Mouse (Mus musculus): ENCODE measurements around the gene Radil. TPM values are rescaled to one million over a fixed set of nuclear protein-coding genes. Genes with fewer than 3 reads are reported as not detected.
A peak's percentile ranks its signal among the peaks of the same experiment; 100 is the strongest.

Radil gene
- polyA plus RNA-seq, 1 experiment from 2014 or later: 3.2 TPM

- WGBS: 91% methylated on average over 9 of the region's 9 CpGs
Measured at GRCm38 (mm10) chr5:142450846-142451245, 100.1 kb downstream of the Radil start.

DNA sequence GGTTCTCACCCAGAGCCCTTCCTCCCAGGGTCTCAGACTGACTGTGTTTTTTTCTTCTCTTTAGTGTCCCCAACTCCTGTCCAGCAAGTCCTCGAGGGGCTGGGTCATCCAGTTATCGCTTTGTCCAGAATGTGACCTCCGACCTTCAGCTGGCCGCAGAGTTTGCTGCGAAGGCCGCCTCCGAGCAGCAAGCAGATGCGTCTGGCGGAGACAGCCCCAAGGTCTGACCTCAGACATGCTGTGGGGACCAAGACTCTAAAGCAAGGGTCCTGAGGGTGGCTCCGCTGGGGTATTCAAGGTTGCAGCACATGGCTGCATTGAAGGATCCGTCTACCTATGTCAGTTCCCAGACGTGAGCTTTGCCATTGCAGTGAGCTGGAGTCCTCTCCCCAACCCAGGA is 102.3 kb downstream of the Radil start:
- peaks cover 34% of the 10 kb centered on the region for H3K4me1 ChIP-seq
- H3K4me3 ChIP-seq (replicated peaks): no peak overlapping the region
- no peaks in the 10 kb centered on the region for H3K27me3 ChIP-seq
- H3K9ac ChIP-seq: no peak overlapping the region
- H3K27ac ChIP-seq: no peak overlapping the region
- no peak overlapping the region for H3K4me2 ChIP-seq
- WGBS: 77% methylated on average over 12 of the region's 12 CpGs
- peaks cover 29% of the 10 kb centered on the region for H3K36me3 ChIP-seq (replicated peaks)
- H3K9me3 ChIP-seq: no peaks in the 10 kb centered on the region
- no peak for ATAC-seq (ENCODE audit: low FRiP score)

More at GRCm38 (mm10) chr5:142450846-142451245, 100.1 kb downstream of the Radil start:
- no peak overlapping the region for H3K4me2 ChIP-seq
- H3K27ac ChIP-seq: peak overlapping the region; percentile 31; the same call in 1 of the 2 replicates
- peaks cover 51% of the 10 kb centered on the region for H3K36me3 ChIP-seq (replicated peaks)
- no peaks in the 10 kb centered on the region for H3K27me3 ChIP-seq
- H3K9ac ChIP-seq: no peak overlapping the region
- no peak overlapping the region for H3K4me3 ChIP-seq (replicated peaks)
- H3K9me3 ChIP-seq: no peaks in the 10 kb centered on the region
- H3K4me1 ChIP-seq: peaks cover 14% of the 10 kb centered on the region
- ATAC-seq (ENCODE audit: low FRiP score): no peak

DNA sequence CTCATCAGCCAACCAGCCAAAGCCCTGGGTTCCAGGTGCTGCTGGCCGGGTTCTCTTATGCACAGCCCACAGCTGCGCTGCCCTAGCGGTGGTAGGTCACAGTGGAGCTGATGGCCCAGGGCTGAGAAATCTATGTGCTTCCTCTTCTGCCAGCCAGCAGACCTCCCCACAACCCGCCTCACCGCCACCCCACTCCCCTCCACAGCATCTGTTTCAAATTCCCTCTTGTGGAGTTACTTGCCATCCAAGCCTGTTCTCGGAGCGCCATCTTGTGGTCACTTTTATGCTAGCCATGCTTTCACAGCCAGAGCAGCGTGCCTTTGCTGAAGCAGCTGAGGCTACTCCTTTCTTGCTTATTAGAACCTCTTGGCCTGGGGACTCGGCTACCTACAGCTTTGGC is 102.8 kb downstream of the Radil start:
- Histone ChIP-seq H3K36me3 (replicated peaks) (peaks cover 24% of the 10 kb centered on the region), H3K4me1 (peaks cover 40% of the 10 kb centered on the region), H3K27me3 (no peaks in the 10 kb centered on the region), H3K4me2 (no peak overlapping the region), H3K27ac (peak overlapping the region; percentile 46), H3K4me3 (replicated peaks) (no peak overlapping the region), H3K9me3 (no peaks in the 10 kb centered on the region), H3K9ac (no peak overlapping the region)
- peak; percentile 74 for ATAC-seq (ENCODE audit: low FRiP score)
- WGBS: 8% methylated on average over 9 of the region's 9 CpGs

DNA sequence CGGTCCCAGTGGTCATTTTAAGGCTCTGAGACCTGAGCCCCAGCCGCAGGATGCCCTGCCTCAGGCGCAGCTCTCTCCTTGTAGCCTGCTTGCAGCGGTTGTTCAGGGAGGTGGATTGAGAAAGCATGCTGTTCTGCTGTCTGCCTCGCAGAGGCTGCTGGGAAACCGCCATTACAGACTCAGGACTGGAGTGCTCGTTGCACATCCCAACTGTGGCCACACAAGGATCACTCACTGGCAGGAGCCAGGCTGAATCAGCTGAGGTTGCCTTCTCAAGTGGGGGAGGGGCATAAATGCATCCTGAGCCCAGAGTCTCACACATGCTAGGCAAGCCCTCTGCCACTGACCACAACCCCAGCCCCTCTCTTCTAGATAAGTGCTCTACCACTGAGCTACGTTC is 105.2 kb downstream of the Radil start:
- H3K9ac ChIP-seq: no peak overlapping the region
- 0 out of 2 replicates have a peak, but pooled peaks cover 2% of the 10 kb centered on the region for H3K27me3 ChIP-seq
- H3K36me3 ChIP-seq (replicated peaks): peaks cover 6% of the 10 kb centered on the region
- H3K4me3 ChIP-seq (replicated peaks): no peak overlapping the region
- no peak overlapping the region for H3K4me2 ChIP-seq
- peak overlapping the region; percentile 63 for H3K27ac ChIP-seq
- ATAC-seq (ENCODE audit: low FRiP score): 0 out of 2 replicates have a peak, but pooled peaks have one; percentile 20
- 48% methylated on average over 8 of the region's 8 CpGs for WGBS
- H3K9me3 ChIP-seq: no peaks in the 10 kb centered on the region
- H3K4me1 ChIP-seq: peaks cover 58% of the 10 kb centered on the region

- H3K4me3 ChIP-seq (replicated peaks): no peak overlapping the region
- peaks cover 66% of the 10 kb centered on the region for H3K4me1 ChIP-seq
- 66% methylated on average over 11 of the region's 11 CpGs for WGBS
- H3K9ac ChIP-seq: no peak overlapping the region
- 0 out of 2 replicates have a peak, but pooled peaks cover 2% of the 10 kb centered on the region for H3K27me3 ChIP-seq
- ATAC-seq (ENCODE audit: low FRiP score): no peak
- H3K36me3 ChIP-seq (replicated peaks): no peaks in the 10 kb centered on the region
- H3K9me3 ChIP-seq: no peaks in the 10 kb centered on the region
- H3K4me2 ChIP-seq: no peak overlapping the region
- 0 out of 2 replicates have a peak overlapping the region, but pooled peaks have one; percentile 21 for H3K27ac ChIP-seq
Measured at GRCm38 (mm10) chr5:142444791-142445531, 105.9 kb downstream of the Radil start.

DNA sequence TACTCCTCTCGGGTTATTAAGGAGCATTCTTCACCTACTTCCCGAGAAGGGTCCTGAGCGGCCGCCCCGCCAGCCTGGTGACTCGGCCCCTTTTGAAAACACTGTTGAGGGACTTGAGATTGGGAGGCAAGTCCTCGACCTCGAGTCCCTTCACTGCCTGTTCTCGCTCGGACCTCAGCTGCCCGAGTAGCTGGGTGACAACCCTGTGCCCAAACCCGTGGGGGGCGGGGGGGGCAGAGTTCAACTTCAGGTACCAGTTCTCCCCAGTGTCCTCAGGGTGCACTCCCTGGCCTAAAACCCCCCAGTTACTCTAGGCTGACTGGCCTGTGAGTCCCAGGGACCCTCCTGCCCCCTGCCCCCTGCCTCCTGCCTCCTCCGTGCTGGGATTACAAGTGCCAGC is 106.9 kb downstream of the Radil start:
- no peak overlapping the region for H3K4me2 ChIP-seq
- no peaks in the 10 kb centered on the region for H3K36me3 ChIP-seq (replicated peaks)
- no peaks in the 10 kb centered on the region for H3K9me3 ChIP-seq
- no peak overlapping the region for H3K4me3 ChIP-seq (replicated peaks)
- peaks cover 75% of the 10 kb centered on the region for H3K4me1 ChIP-seq
- no peak overlapping the region for H3K9ac ChIP-seq
- peaks cover 2% of the 10 kb centered on the region; the same call in 1 of the 2 replicates for H3K27me3 ChIP-seq
- ATAC-seq (ENCODE audit: low FRiP score): no peak
- no peak overlapping the region for H3K27ac ChIP-seq
- 77% methylated on average over 14 of the region's 14 CpGs for WGBS

GRCm38 (mm10) chr5:142443514-142443913 is 107.4 kb downstream of the Radil start:
- WGBS: 65% methylated on average over 15 of the region's 15 CpGs
- Histone ChIP-seq H3K27me3 (peaks cover 4% of the 10 kb centered on the region; the same call in 1 of the 2 replicates), H3K9ac (no peak overlapping the region; the same call in 1 of the 2 replicates), H3K9me3 (no peaks in the 10 kb centered on the region), H3K4me3 (replicated peaks) (no peak overlapping the region), H3K27ac (no peak overlapping the region), H3K4me1 (peaks cover 76% of the 10 kb centered on the region), H3K4me2 (no peak overlapping the region), H3K36me3 (replicated peaks) (peaks cover 2% of the 10 kb centered on the region; the same call in 1 of the 2 replicates)
- ATAC-seq (ENCODE audit: low FRiP score): no peak

- H3K36me3 ChIP-seq (replicated peaks): peaks cover 10% of the 10 kb centered on the region
- H3K4me2 ChIP-seq: no peak overlapping the region
- H3K9me3 ChIP-seq: no peaks in the 10 kb centered on the region
- peaks cover 6% of the 10 kb centered on the region; the same call in 1 of the 2 replicates for H3K27me3 ChIP-seq
- 0 out of 2 replicates have a peak overlapping the region, but pooled peaks have one; percentile 80 for H3K27ac ChIP-seq
- H3K4me3 ChIP-seq (replicated peaks): no peak overlapping the region
- no peak overlapping the region for H3K9ac ChIP-seq
- H3K4me1 ChIP-seq: peaks cover 68% of the 10 kb centered on the region
- no peak for ATAC-seq (ENCODE audit: low FRiP score)
- WGBS: 88% methylated on average over 7 of the region's 7 CpGs
Measured at GRCm38 (mm10) chr5:142442045-142442440, 108.9 kb downstream of the Radil start.

DNA sequence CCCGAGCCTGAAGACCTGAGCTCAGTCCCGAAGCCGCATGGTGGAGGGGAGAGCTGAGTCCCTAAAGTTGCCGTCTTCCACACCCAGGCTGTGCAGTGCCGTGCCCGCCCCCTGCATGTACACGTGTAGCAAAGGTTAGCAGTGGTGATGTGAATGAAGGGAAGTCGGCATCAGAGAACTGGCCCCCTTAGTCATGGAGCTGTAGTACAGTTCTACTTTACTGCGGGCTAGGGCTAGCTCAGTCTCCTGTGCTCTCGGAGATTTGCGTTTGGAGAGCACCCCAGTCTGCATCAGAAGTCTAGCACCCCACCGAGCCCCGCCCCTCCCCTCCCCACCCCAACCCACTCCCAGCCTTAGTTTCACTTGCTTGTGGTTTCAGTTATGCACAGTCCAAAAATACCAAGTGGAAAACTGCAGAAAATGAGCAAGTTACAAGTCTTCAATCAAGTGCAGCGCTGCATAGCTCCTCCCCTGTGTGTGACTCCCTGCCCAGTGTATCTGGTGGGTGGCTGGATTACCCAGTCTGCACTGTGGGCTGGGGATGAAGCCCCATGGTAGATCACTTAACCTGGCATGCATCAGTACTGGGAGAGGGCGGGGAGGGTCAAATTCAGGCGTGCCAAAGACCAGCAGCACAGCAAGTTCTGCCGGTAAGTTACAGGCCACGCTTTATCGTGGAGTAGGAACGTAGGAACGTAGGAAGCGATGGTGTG is 109.4 kb downstream of the Radil start:
- Histone ChIP-seq H3K27ac (peak overlapping the region; percentile 80), H3K36me3 (replicated peaks) (peaks cover 14% of the 10 kb centered on the region), H3K9me3 (no peaks in the 10 kb centered on the region), H3K4me1 (peaks cover 68% of the 10 kb centered on the region), H3K9ac (no peak overlapping the region), H3K27me3 (peaks cover 6% of the 10 kb centered on the region; the same call in 1 of the 2 replicates), H3K4me2 (peak overlapping the region; percentile 63), H3K4me3 (replicated peaks) (no peak overlapping the region)
- no peak for ATAC-seq (ENCODE audit: low FRiP score)
- 63% methylated on average over 22 of the region's 22 CpGs for WGBS

- Histone ChIP-seq H3K36me3 (replicated peaks) (peaks cover 23% of the 10 kb centered on the region), H3K4me3 (replicated peaks) (peak overlapping the region; percentile 32), H3K4me2 (peak overlapping the region; percentile 63), H3K4me1 (peaks cover 64% of the 10 kb centered on the region), H3K27me3 (peaks cover 6% of the 10 kb centered on the region; the same call in 1 of the 2 replicates), H3K9me3 (no peaks in the 10 kb centered on the region), H3K27ac (peak overlapping the region; percentile 80), H3K9ac (peak overlapping the region; percentile 48)
- WGBS: under 1% methylated on average over 19 of the region's 19 CpGs
- peak; percentile 89 for ATAC-seq (ENCODE audit: low FRiP score)
Measured at GRCm38 (mm10) chr5:142440451-142441147, 110.3 kb downstream of the Radil start.

DNA sequence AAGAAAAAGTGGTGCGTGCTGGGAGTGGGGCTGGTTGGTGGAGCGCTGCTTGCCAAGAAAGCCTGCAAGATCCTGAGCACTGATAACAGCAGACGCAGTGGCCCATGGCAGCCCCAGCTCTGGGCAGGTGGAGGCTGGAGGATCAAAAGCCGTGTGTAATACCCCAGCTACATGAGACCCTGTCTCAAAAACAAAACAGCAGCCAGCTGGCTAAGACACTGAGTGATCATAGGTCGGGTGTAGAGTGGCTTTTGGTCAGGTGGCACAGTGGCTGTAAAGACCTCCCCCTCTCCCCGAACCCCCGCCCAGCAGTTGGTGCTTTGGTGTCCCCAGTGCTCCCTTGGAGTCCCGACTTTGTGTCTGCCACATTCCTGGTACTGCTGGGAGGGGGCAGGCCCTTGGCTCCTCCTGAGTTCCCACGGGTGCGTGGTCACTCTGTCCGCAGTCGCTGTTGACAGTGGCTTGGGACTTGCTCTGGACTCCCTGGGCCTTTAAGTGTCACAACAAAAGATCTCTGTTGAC is 110.9 kb downstream of the Radil start:
- 2% methylated on average over 12 of the region's 12 CpGs for WGBS
- Histone ChIP-seq H3K27ac (peak overlapping the region; percentile 80), H3K9me3 (no peaks in the 10 kb centered on the region), H3K27me3 (peaks cover 6% of the 10 kb centered on the region; the same call in 1 of the 2 replicates), H3K4me2 (peak overlapping the region; percentile 63), H3K4me1 (peaks cover 58% of the 10 kb centered on the region), H3K36me3 (replicated peaks) (peaks cover 29% of the 10 kb centered on the region), H3K4me3 (replicated peaks) (peak overlapping the region; percentile 32), H3K9ac (peak overlapping the region; percentile 48)
- peak; percentile 64 for ATAC-seq (ENCODE audit: low FRiP score)

Measured in forebrain, embryonic 12.5 days (tissue).